Mouse (Mus musculus) limb, embryonic 11.5 days (tissue): Measurements from ENCODE around the gene Iqck. TPM values are rescaled to one million over a fixed set of nuclear protein-coding genes. Genes with fewer than 3 reads are reported as not detected.

Experiments
- ATAC-seq: fragments of 200-750 bp; cut with Nextera tagmentation; 2 replicates; pipeline ENCODE4 v1.8.0; 2017; ENCODE audit warnings: low read depth; ENCODE audit not compliant: insufficient number of reproducible peaks, low FRiP score, low TSS enrichment
- DNase-seq: peaks from one replicate; pipeline ENCODE4 v3.0.0-alpha.2; 2015; ENCODE audit warnings: low spot score
- H3K27ac ChIP-seq: fragments of 300-500 bp; sonication (generic); replicated peaks from 2 replicates; pipeline ENCODE4 v1.5.1; 2014; ENCODE audit warnings: low read depth, mild to moderate bottlenecking, low read length
- H3K27me3 ChIP-seq: fragments of 300-500 bp; sonication (generic); 2 replicates; pipeline ENCODE4 v1.6.1; 2014; ENCODE audit warnings: mild to moderate bottlenecking, low read length, mixed read lengths; ENCODE audit not compliant: control insufficient read depth, insufficient read depth
- H3K36me3 ChIP-seq: fragments of 300-500 bp; sonication (generic); 2 replicates; pipeline ENCODE4 v1.6.1; 2014; ENCODE audit warnings: mild to moderate bottlenecking, low read length, moderate library complexity, mixed read lengths; ENCODE audit not compliant: control insufficient read depth, insufficient read depth
- H3K4me1 ChIP-seq: fragments of 300-500 bp; sonication (generic); 2 replicates; pipeline ENCODE4 v1.6.1; 2014; ENCODE audit warnings: low read length, mixed read lengths; ENCODE audit not compliant: control insufficient read depth, insufficient read depth
- H3K4me2 ChIP-seq: fragments of 300-500 bp; sonication (generic); 2 replicates; pipeline ENCODE4 v1.6.1; 2014; ENCODE audit warnings: low read depth, mild to moderate bottlenecking, moderate library complexity; ENCODE audit not compliant: severe bottlenecking
- H3K4me3 ChIP-seq: fragments of 300-500 bp; sonication (generic); 2 replicates; pipeline ENCODE4 v1.5.1; 2014; ENCODE audit warnings: low read depth, low read length
- H3K9ac ChIP-seq: fragments of 300-500 bp; sonication (generic); 2 replicates; pipeline ENCODE4 v1.6.1; 2014; ENCODE audit warnings: mild to moderate bottlenecking, low read length
- H3K9me3 ChIP-seq: fragments of 300-500 bp; sonication (generic); 2 replicates; pipeline ENCODE4 v1.6.1; 2016; ENCODE audit warnings: low read length; ENCODE audit not compliant: control insufficient read depth
- WGBS: fragments of 180-500 bp; shearing (Covaris S2); extraction: QIAGEN DNeasy Blood & Tissue Kit; methylation state at CpG from one replicate; pipeline ENCODE4 v1.1.7; 2014; 5-methylcytosine and 5-hydroxymethylcytosine counted together
- polyA plus RNA-seq: library from polyadenylated mRNA; unstranded; fragments of >200 nt; fragmentation: Nextera tagmentation; extraction: Ambion mirVana; gene quantifications from 2 replicates; pipeline ENCODE4 v1.2.1, GENCODE M21; 2014

Iqck gene
- polyA plus RNA-seq, 1 experiment from 2014 or later: 2.2 TPM

DNA sequence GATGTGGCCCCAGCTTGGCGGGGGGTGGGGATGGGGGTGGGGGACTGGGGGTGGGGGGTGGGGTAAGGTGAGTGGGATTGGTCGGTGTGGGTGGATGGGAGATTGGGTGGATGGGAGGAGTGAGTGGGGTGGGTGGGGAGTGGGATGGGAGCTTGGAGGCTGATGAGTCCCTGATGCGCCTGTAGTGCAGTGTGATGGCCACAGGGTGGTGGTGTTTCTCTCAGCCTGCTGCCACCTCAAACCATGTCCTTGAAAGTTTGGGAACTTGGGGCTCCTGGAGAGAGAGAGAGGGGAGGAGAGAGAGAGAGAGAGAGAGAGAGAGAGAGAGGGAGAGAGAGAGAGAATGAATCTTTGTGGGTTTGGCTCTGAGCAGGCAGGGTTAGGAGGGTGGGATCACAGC lies 160.2 kb downstream of the Iqck start:
- WGBS: 2% methylated on average over 3 of the region's 3 CpGs
- ATAC-seq (no peak), DNase-seq (no peak)
- Histone ChIP-seq H3K27ac (no peak overlapping the region), H3K4me2 (no peak overlapping the region), H3K36me3 (no peaks in the 10 kb centered on the region), H3K4me3 (no peak overlapping the region), H3K9me3 (no peaks in the 10 kb centered on the region), H3K4me1 (no peaks in the 10 kb centered on the region), H3K27me3 (no peaks in the 10 kb centered on the region), H3K9ac (no peak overlapping the region)

DNA sequence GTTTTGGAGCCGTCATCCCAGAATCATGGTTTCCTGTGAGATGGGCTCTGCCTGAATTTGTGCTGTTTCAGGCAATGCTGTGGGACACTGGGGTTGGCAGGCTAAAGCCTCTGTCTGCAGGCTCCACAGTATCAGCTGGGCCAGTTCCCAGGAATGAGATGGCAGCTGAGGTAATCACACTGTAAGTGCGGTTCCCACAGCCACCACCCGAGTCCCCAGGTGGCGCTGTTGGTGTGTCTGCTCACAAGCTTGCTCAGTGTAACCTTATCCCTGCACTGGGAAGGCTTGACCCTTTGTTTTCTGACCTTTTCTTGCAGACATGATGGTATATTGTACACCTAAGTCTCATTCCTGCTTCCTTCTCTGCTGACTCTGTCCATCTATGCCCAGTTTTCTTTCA lies 164.0 kb downstream of the Iqck start:
- H3K9ac ChIP-seq: no peak overlapping the region
- no peaks in the 10 kb centered on the region for H3K4me1 ChIP-seq
- no peak overlapping the region for H3K4me2 ChIP-seq
- H3K4me3 ChIP-seq: no peak overlapping the region
- H3K27me3 ChIP-seq: no peaks in the 10 kb centered on the region
- no peaks in the 10 kb centered on the region for H3K9me3 ChIP-seq
- WGBS: 15% methylated on average over 4 of the region's 4 CpGs
- ATAC-seq (peak; percentile 67; the same call in 1 of the 2 replicates), DNase-seq (peak; percentile 85)
- no peaks in the 10 kb centered on the region for H3K36me3 ChIP-seq
- H3K27ac ChIP-seq: no peak overlapping the region

Other genes starting within 250 kb of the Iqck start
- 67.0 and 74.3 TPM in 2 replicates for gene Gde1, start 150.0 kb upstream of the Iqck start, polyA plus RNA-seq
- gene Ccp110, start 143.2 kb upstream of the Iqck start, polyA plus RNA-seq: 19.2 and 20.3 TPM in 2 replicates
- 66.2 and 69.8 TPM in 2 replicates for gene Vps35l, start 115.5 kb upstream of the Iqck start, polyA plus RNA-seq
- 136 and 147 TPM in 2 replicates for gene Knop1, start 502 bp downstream of the Iqck start, polyA plus RNA-seq
- 9.4 and 9.5 TPM in 2 replicates for gene Gprc5b, start 139.5 kb downstream of the Iqck start, polyA plus RNA-seq